Mouse (Mus musculus) thymus, adult 2 months (tissue): Measurements from ENCODE around the gene Foxo6.

Source experiments
- CTCF ChIP-seq: fragments of 200-500 bp; IDR thresholded peaks from 2 replicates; pipeline ENCODE4 v1.5.1; 2012; ENCODE audit warnings: mild to moderate bottlenecking, control low read depth, low read length, moderate library complexity, borderline replicate concordance; ENCODE audit not compliant: control insufficient read depth, poor library complexity, insufficient read depth; ENCODE audit errors: extremely low read depth
- POLR2A ChIP-seq: fragments of 200-500 bp; IDR thresholded peaks from 2 replicates; pipeline ENCODE4 v1.6.1; 2012; ENCODE audit warnings: mild to moderate bottlenecking, low read length, control low read depth, moderate library complexity; ENCODE audit not compliant: control insufficient read depth, poor library complexity, insufficient read depth; ENCODE audit errors: extremely low read depth

GRCm38 (mm10) chr4:120283141-120283540 is 4.0 kb downstream of the Foxo6 start:
- TF ChIP-seq POLR2A, result no peak
- no peak for TF ChIP-seq CTCF
